In the genomic region with DNA sequence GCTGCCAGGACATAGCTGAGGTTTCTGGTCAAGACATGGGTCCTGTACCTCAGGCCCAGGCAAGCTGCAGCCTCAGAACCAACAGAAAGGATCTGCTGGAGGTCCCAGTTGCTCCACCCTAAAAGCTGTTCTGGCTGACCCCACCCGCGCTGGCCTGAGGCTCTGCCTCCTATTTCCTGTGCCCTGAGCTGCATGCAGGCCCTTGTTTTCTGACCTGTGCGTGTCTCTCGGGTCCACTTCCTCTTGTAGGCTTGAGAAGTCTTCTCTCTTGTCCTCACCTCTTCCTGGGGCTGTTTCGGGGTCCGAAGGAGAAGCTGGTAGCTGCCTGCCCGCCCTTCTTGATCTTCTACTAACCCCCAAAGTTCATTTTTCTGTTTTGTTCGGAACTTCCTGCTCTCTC, we compare ENCODE assay signal across 1 mouse cellular context.
TF ChIP-seq lines count a peak whose summit lies in the region.

No protein-coding gene starts in this region.

TF ChIP-seq in CH12.LX, 34 proteins besides CTCF, POLR2A, EP300 and RAD21 (continued from another document):
- TF ChIP-seq HCFC1 (IDR thresholded peaks at IDR 0.05; ENCODE audit: low read depth, low read length) (no peak; the same call in 1 of the 2 replicates), MAX (IDR thresholded peaks at IDR 0.05; ENCODE audit: low read length) (no peak), NRF1 (IDR thresholded peaks at IDR 0.05; ENCODE audit: low read depth, low read length) (no peak), E2F4 (IDR thresholded peaks at IDR 0.05; ENCODE audit: insufficient replicate concordance, low read depth, low read length) (no peak), TCF12 (IDR thresholded peaks at IDR 0.05; ENCODE audit: low read depth, low read length) (peak; percentile 38; the same call in 1 of the 2 replicates), NELFE (IDR thresholded peaks at IDR 0.05; ENCODE audit: low read depth, low read length) (0 out of 2 replicates have a peak, but pooled peaks have one; percentile 20), ZNF384 (IDR thresholded peaks at IDR 0.05; ENCODE audit: low read depth, low read length) (no peak), USF2 (conservative IDR thresholded peaks at IDR 0.05; ENCODE audit: low read depth, low read length) (no peak), UBTF (IDR thresholded peaks at IDR 0.05; ENCODE audit: low read depth, low read length) (no peak), IRF4 (IDR thresholded peaks at IDR 0.05; ENCODE audit: low read depth, low read length) (peak; percentile 23; the same call in 1 of the 2 replicates), POLR2AphosphoS2 (IDR thresholded peaks at IDR 0.05; ENCODE audit: low read depth, low read length) (no peak), BHLHE40 (IDR thresholded peaks at IDR 0.05; ENCODE audit: low read depth, low read length) (no peak), ZMIZ1 (IDR thresholded peaks at IDR 0.05; ENCODE audit: low read depth, low read length) (no peak), PAX5 (IDR thresholded peaks at IDR 0.05; ENCODE audit: low read length) (no peak)
